Mouse (Mus musculus) erythroblast, embryonic 14.5 days (primary cell): Measurements from ENCODE around the gene Ak3.

Experiments used
- GATA1 ChIP-seq: IDR thresholded peaks from 2 replicates; pipeline ENCODE4 v1.6.1; 2012; ENCODE audit warnings: low read length, inconsistent platforms, mixed read lengths
- TAL1 ChIP-seq: IDR thresholded peaks from 3 replicates; pipeline ENCODE4 v1.6.1; 2012; ENCODE audit warnings: low read length, inconsistent platforms, mixed read lengths

DNA sequence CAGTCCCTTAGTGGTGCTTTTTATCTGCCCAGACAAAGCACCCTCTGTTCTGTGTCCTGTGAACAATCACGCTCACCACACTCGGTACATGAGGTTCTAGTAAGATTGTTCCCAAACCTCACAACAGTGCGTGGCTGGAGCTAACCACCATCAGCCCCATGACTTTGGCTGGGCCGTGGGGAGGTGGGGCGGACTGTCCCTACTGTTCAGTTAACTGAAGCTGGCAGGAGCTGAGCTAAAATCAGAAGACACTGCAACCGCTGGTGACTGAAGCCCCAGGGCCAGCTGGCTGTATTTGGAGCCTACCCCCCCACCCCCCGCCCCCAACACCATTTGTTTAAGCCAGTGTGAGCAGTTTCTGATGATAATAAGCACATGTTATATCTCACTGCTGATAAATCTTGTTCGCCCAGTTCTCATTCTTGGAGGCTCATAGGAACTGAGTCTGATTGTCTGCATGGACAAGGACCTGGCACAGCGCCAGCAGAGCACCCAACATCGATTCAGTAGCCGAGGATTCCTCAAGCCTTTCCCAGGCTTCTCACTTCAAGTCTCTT lies 23.3 kb downstream of the Ak3 start:
- TF ChIP-seq GATA1 = no peak
- TF ChIP-seq TAL1 = no peak
